Mouse (Mus musculus) heart, postnatal 14 days (tissue): ENCODE measurements at regions not wholly inside any gene's neighbourhood (a gene's known extent, or its start where the extent isn't known, plus 50 kb on each side); places are given as distances from the start of the nearest gene placed in this dataset.
A peak's percentile ranks its signal among the peaks of the same experiment; 100 is the strongest.

Source experiments
- DNase-seq, 2 experiments: peaks; one replicate each; pipeline ENCODE4 v3.0.0; 2021 to 2022
- intact Hi-C: fragments of 180-260 bp; cut with DNase I; formaldehyde crosslinking; loops from one replicate; pipeline ENCODE4 v1.15.1; 2025

GRCm38 (mm10) chr2:71681148-71681547 is 64.3 kb upstream of the Itga6 start:
- intact Hi-C loops = no loop called here
- DNase-seq = no peak

- intact Hi-C loops = no loop called here
- no peak for DNase-seq
Observed at GRCm38 (mm10) chr2:71683375-71683774, 62.0 kb upstream of the Itga6 start.

- no peak for DNase-seq
- intact Hi-C loops = no loop called here
Observed at GRCm38 (mm10) chr2:71685239-71685638, 60.2 kb upstream of the Itga6 start.

DNA sequence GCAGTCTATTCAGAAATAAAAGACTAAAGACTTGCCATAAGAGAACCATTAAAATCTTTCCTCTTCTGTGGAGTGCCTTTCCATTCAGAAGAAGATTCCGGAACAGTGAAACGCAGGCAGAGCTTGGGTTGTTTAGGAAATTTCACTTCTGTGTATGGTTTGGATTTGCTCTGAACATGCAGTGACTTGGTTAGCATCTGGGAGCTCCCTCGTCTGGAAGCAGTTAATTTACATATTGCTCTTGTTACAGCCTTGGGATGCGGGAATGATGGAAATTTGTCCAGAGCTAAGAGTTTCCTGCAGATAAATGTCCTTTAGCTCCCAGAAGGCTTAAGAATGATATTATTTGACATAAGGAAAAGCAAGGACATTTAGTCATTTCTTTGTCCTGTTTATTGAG is 56.4 kb upstream of the Itga6 start:
- intact Hi-C loops = no loop called here
- no peak for DNase-seq

DNA sequence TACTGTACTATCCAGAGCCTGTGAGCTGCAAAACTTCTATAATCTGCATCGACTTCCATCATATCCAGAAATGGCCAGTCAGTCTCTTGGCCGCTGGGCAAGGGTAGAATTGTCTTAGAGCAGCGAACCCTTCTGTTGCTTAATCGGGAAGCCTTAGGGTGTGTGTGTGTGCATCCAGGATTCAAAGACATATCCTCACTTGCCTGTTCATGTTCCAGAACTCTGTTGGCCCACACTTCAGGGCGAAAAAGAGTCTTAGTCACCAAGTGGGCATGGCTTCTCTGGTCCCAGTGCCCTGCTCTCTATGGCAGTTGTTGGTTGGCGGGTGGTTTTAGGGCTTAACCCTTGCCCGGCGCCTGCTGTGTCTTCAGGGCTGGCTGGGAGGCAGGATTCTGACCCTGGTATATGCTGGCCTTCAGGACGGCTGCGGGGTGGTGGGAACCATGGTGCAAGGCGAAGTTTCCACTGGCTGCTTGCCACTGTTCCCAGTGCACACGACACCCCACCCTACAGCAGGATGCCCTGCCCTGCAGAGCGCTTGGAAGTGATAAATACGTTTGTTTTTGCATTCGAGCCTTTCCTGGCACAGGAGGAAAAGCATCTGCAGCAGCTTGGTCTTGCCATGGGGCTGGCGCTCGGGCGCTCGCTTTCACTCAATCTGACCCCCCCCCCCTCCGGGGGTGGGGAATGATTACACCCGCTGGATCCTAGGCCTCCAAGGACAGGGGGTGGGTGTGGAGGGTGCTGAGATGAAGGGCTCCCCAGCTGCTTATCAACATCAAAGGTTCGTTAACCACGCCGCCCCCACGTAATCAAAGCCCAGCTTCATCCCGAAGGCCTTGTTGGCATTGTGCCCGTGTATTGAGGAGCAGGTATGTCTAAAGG is 54.9 kb upstream of the Itga6 start:
- DNase-seq = peak; percentile 66 to 70
- intact Hi-C loops = no loop called here

- intact Hi-C loops = no loop called here
- no peak for DNase-seq
Observed at GRCm38 (mm10) chr2:71694758-71695310, 50.6 kb upstream of the Itga6 start.
